Mouse (Mus musculus): ENCODE measurements around the gene Adamts15. TPM values are rescaled to one million over a fixed set of nuclear protein-coding genes. Genes with fewer than 3 reads are reported as not detected.

Adamts15 gene
- polyA plus RNA-seq, 1 experiment from 2014 or later, result 18.1 TPM

DNA sequence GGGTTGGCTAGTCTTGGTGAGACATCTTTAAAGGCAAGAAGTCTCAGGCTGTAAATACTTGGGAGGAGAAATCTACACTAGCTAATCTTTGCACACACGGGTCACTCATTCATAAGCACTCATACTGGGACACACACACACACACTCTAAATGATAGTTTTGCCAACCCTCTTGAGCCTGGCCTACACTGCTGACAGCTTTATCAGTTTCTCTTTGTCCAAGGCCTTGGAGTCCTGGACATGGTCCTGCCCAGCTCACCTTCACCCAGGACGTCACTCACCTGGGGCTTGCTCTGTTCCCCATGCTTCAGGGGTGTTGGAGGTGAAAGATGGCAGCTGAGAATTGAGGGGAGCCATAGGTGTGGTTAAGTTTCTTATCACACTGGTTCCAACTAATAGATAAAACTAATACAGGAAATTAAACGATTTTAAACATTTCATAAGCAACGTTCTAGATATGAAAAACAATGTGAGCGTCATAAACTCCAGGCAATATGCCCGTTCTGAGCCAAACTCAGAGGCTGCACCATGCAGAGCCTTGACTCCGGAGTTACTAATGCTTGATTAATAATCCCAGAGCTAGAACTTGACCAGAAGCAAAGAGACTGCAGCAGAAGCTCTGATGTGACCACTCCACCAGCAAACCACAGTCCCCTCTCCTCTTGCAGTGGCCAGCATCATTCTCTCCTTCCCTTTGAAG, 42.9 kb downstream of the Adamts15 start:
- Histone ChIP-seq H3K9me3 (replicated peaks) (no peaks in the 10 kb centered on the region), H3K4me1 (replicated peaks) (peaks cover 11% of the 10 kb centered on the region), H3K9ac (no peak overlapping the region), H3K4me3 (no peak overlapping the region), H3K27me3 (replicated peaks) (no peaks in the 10 kb centered on the region), H3K36me3 (no peaks in the 10 kb centered on the region), H3K27ac (ENCODE audit: poor library complexity, severe bottlenecking) (no peak overlapping the region), H3K4me2 (no peak overlapping the region)
- no peak for ATAC-seq (ENCODE audit: insufficient number of reproducible peaks, low FRiP score)
- WGBS, result 61% methylated on average over 7 of the region's 7 CpGs

DNA sequence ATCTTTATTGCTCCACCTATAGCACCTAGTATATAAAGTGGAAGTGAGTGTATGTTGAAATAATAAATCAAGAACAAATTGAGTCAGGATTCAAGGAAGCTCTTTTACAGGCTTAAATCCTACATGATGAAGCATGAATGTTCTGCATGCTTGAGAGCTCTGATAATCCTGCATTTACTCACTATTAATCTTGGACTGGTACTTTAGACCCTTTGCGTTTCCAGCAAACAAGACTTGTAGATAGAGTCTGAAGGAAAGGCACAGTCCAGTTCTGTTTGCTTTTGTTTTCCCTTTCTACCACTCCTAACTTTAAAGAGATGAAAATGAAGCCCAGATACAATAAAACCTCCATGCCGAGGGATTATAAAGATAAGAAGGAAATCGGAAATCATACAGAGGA, 45.7 kb downstream of the Adamts15 start:
- Histone ChIP-seq H3K27ac (ENCODE audit: poor library complexity, severe bottlenecking) (no peak overlapping the region), H3K36me3 (no peaks in the 10 kb centered on the region), H3K4me2 (no peak overlapping the region), H3K4me1 (replicated peaks) (peaks cover 11% of the 10 kb centered on the region), H3K4me3 (no peak overlapping the region), H3K9ac (no peak overlapping the region), H3K27me3 (replicated peaks) (no peaks in the 10 kb centered on the region), H3K9me3 (replicated peaks) (no peaks in the 10 kb centered on the region)
- 64% methylated on average over 3 of the region's 3 CpGs for WGBS
- ATAC-seq (ENCODE audit: insufficient number of reproducible peaks, low FRiP score), result no peak

DNA sequence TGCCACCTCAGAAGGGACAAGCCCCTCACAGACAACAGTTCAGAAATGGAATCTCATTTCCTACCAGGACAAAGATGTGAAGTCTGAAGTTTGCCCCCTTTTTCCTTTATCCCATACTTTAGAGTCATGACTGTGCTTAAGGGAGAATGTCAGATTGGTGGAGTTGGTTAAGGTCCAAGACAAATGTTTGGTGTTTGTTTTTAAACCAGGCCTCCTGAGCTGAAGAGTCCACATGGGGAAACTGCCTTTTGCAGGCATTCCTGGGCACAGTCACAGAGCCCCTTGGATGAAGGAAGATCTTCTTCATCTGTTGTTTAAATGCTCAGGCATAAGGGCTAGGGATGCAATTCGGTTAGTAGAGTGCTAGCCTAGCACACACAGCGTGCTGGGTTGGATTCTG, 66.4 kb downstream of the Adamts15 start:
- no peak overlapping the region for H3K4me3 ChIP-seq
- H3K4me1 ChIP-seq (replicated peaks), result peaks cover 16% of the 10 kb centered on the region; the same call in 1 of the 2 replicates
- H3K9me3 ChIP-seq (replicated peaks), result no peaks in the 10 kb centered on the region
- no peak overlapping the region for H3K9ac ChIP-seq
- peak overlapping the region; percentile 4; the same call in 1 of the 2 replicates for H3K27ac ChIP-seq (ENCODE audit: poor library complexity, severe bottlenecking)
- ATAC-seq (ENCODE audit: insufficient number of reproducible peaks, low FRiP score), result no peak
- H3K27me3 ChIP-seq (replicated peaks), result no peaks in the 10 kb centered on the region
- H3K4me2 ChIP-seq, result no peak overlapping the region
- no peaks in the 10 kb centered on the region for H3K36me3 ChIP-seq
- 74% methylated on average over 2 of the region's 2 CpGs for WGBS

DNA sequence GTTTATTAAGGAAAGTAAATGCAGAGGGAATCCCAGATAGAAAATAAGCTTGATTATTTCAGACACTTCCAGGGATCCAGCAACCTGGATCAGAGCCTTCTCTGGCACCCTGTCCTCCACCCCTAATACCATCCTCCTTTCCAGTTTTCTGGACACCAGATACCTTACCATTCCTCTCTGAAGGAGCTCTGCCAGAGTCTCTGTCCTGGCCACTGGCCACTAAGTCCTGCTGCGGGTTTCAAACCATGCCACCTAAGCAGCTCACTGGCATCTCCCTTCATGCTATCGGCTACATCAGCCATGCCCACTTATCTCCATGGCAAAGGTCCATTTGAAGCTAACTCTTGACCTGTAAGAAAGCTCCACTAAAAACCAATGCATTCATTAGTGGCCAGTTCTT, 70.4 kb downstream of the Adamts15 start:
- H3K27me3 ChIP-seq (replicated peaks), result no peaks in the 10 kb centered on the region
- no peak overlapping the region for H3K4me2 ChIP-seq
- ATAC-seq (ENCODE audit: insufficient number of reproducible peaks, low FRiP score), result no peak
- WGBS, result 85% methylated on average over 2 of the region's 2 CpGs
- no peaks in the 10 kb centered on the region for H3K9me3 ChIP-seq (replicated peaks)
- no peak overlapping the region for H3K4me3 ChIP-seq
- no peaks in the 10 kb centered on the region for H3K36me3 ChIP-seq
- H3K9ac ChIP-seq, result no peak overlapping the region
- no peak overlapping the region for H3K27ac ChIP-seq (ENCODE audit: poor library complexity, severe bottlenecking)
- H3K4me1 ChIP-seq (replicated peaks), result peaks cover 43% of the 10 kb centered on the region

DNA sequence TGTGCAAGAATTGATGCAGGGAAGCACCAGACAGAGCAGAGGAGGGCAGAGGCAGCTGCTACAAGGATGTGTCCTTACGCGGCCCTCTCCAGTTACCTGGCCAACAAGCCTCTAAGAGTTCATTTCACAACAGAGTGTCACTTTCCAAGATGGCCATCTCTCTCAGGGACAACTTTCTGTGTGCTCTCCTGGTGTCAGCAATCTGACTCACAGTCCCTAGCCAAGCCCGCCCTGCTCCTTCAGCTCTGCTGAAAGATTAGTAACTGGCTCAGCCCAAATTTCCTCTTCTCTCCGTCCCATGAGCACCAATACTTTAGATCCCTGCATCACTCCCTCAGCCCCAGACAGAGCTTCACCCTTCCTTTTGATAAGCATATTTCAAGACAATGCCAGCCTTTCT, 72.3 kb downstream of the Adamts15 start:
- no peak for ATAC-seq (ENCODE audit: insufficient number of reproducible peaks, low FRiP score)
- H3K4me1 ChIP-seq (replicated peaks), result peaks cover 46% of the 10 kb centered on the region
- WGBS, result 69% methylated on average over 4 of the region's 4 CpGs
- H3K4me2 ChIP-seq, result no peak overlapping the region
- no peaks in the 10 kb centered on the region for H3K36me3 ChIP-seq
- H3K9me3 ChIP-seq (replicated peaks), result no peaks in the 10 kb centered on the region
- H3K27me3 ChIP-seq (replicated peaks), result no peaks in the 10 kb centered on the region
- no peak overlapping the region for H3K9ac ChIP-seq
- H3K27ac ChIP-seq (ENCODE audit: poor library complexity, severe bottlenecking), result no peak overlapping the region
- no peak overlapping the region for H3K4me3 ChIP-seq

DNA sequence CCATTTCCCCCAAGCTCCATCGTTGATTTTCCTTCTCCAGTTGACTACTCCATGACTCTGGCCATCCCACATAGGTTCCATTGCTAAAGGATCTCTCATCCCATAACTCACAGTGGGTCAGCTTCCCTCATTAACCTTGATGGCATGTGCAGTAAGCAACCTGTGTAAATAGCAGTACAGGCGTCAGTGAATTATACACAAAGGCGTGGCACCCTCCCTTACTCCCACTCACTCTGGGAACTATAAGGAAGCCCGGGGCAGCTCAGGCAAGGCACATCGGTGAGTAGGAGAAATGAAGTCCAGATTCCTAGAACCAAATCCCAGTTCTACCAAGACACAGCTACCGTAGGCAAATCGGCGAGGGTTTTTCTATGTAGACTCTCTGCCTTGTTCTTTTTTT, 72.8 kb downstream of the Adamts15 start:
- Histone ChIP-seq H3K27ac (ENCODE audit: poor library complexity, severe bottlenecking) (no peak overlapping the region), H3K4me1 (replicated peaks) (peaks cover 47% of the 10 kb centered on the region), H3K4me2 (no peak overlapping the region), H3K27me3 (replicated peaks) (no peaks in the 10 kb centered on the region), H3K36me3 (no peaks in the 10 kb centered on the region), H3K9ac (no peak overlapping the region), H3K4me3 (no peak overlapping the region), H3K9me3 (replicated peaks) (no peaks in the 10 kb centered on the region)
- no peak for ATAC-seq (ENCODE audit: insufficient number of reproducible peaks, low FRiP score)
- WGBS, result 85% methylated on average over 8 of the region's 8 CpGs

Other genes starting within 250 kb of the Adamts15 start
- gene Adamts8, start 20.1 kb upstream of the Adamts15 start, polyA plus RNA-seq (2016; fragmentation: Nextera tagmentation; extraction: Ambion mirVana), result 14.8 and 17.5 TPM in 2 replicates
- gene Zbtb44, start 108.2 kb upstream of the Adamts15 start, polyA plus RNA-seq (2016; fragmentation: Nextera tagmentation; extraction: Ambion mirVana), result 7.6 and 9.1 TPM in 2 replicates
- gene St14, start 209.4 kb upstream of the Adamts15 start, polyA plus RNA-seq (2016; fragmentation: Nextera tagmentation; extraction: Ambion mirVana), result 1.3 and 1.5 TPM in 2 replicates

All from heart, embryonic 12.5 days (tissue).